Mouse (Mus musculus): ENCODE data around the gene Cpb1. TPM values are rescaled to one million over a fixed set of nuclear protein-coding genes. Genes with fewer than 3 reads are reported as not detected.

Cpb1 gene
- total RNA-seq, 2 experiments from 2014 or later, result 5.4 to 6.1 TPM

Small RNAs within 50 kb of the gene (microRNA-seq; reads per million reads assigned to microRNA genes)
- 0.75 reads per million for gene Mir7007

Other genes with a start within 250 kb of the Cpb1 start
- gene Hps3, start 240.4 kb downstream of the Cpb1 start, total RNA-seq (2021), result 10 to 100 TPM; 12.9 to 13.2 TPM
- 10 to 100 TPM; 17.4 to 27.2 TPM for gene Hltf, start 217.9 kb downstream of the Cpb1 start, total RNA-seq (2021)
- gene Gyg, start 120.4 kb downstream of the Cpb1 start, total RNA-seq (2021), result 100 to 1,000 TPM in 1 of 2 experiments, 10 to 100 TPM in 1; 81.2 to 140 TPM
- gene Cpa3, start 33.6 kb downstream of the Cpb1 start, total RNA-seq (2021), result 1 to 10 TPM; 2.7 to 3.0 TPM
- gene Agtr1b, start 91.4 kb upstream of the Cpb1 start, total RNA-seq (2021), result 10 to 100 TPM; 10.5 to 12.4 TPM